Mouse (Mus musculus) gastrocnemius, postnatal 14 days (tissue): ENCODE measurements at regions not wholly inside any gene's neighbourhood (a gene's known extent, or its start where the extent isn't known, plus 50 kb on each side); places are given as distances from the start of the nearest gene placed in this dataset.
"Not testable (repeated sequence)": the region's sequence is repeated elsewhere in the genome, so short reads cannot be mapped to it uniquely, and the experiment has no call there.

ENCODE experiments used
- DNase-seq: peaks from one replicate; pipeline ENCODE4 v3.0.0; 2021; ENCODE audit warnings: mixed read lengths
- intact Hi-C: fragments of 180-260 bp; cut with DNase I; formaldehyde crosslinking; loops from one replicate; pipeline ENCODE4 v1.15.1; 2025; ENCODE audit warnings: low total_unique reads

DNA sequence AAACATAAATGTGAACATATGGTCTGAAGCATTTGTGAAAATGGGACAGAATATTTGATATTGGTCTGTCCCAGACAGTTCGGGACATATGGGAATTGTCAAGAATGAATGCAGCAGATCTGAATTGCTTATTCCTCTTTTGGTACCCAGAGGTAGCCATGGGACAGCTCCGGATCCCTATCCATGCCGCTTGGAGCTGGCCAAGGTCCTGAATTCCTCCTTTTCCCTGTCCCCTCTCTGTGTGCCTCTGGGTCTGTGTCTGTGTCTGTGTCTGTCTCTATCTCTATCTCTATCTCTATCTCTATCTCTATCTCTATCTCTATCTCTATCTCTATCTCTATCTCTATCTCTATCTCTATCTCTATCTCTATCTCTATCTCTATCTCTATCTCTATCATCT is 63.0 kb upstream of the Myt1l start:
- peak; percentile 61 for DNase-seq
- intact Hi-C loops: not testable (repeated sequence)
